Mouse (Mus musculus): ENCODE results near the gene Nhlrc4. TPM values are rescaled to one million over a fixed set of nuclear protein-coding genes. Genes with fewer than 3 reads are reported as not detected.
A peak's percentile ranks its signal among the peaks of the same experiment; 100 is the strongest.

Gene Nhlrc4
- polyA plus RNA-seq, 1 experiment from 2014 or later: 0.38 TPM

- H3K27me3 ChIP-seq (ENCODE audit: control insufficient read depth, insufficient read depth, low read length): peaks cover 29% of the 10 kb centered on the region
Observed at GRCm38 (mm10) chr17:25953161-25953560, 8.4 kb upstream of the Nhlrc4 start.

GRCm38 (mm10) chr17:25951803-25952623 lies 7.3 kb upstream of the Nhlrc4 start, which contains the start of gene A930017K11Rik:
Gene A930017K11Rik, minus strand, starts transcription at chr17:25952565.
- DNase-seq (ENCODE audit: low spot score) (no peak), ATAC-seq (ENCODE audit: insufficient read depth, low FRiP score, low TSS enrichment) (no peak)
- Histone ChIP-seq H3K9me3 (ENCODE audit: control insufficient read depth, low read length) (no peaks in the 10 kb centered on the region), H3K36me3 (ENCODE audit: control insufficient read depth, insufficient read depth, low read length) (no peaks in the 10 kb centered on the region), H3K4me2 (ENCODE audit: low read depth) (peak within 1 kb of the TSS; percentile 37), H3K9ac (ENCODE audit: low read length) (no peak within 1 kb of the TSS), H3K27me3 (ENCODE audit: control insufficient read depth, insufficient read depth, low read length) (peaks cover 29% of the 10 kb centered on the region), H3K4me3 (ENCODE audit: low read depth, low read length) (peak within 1 kb of the TSS; percentile 26), H3K27ac (ENCODE audit: low read depth, low read length) (no peak within 1 kb of the TSS), H3K4me1 (ENCODE audit: control insufficient read depth, insufficient read depth, low read length) (no peaks in the 10 kb centered on the region)
- WGBS: 1% methylated on average over 52 of the region's 58 CpGs

More at GRCm38 (mm10) chr17:25953161-25953560, 8.4 kb upstream of the Nhlrc4 start:
- no peak for DNase-seq (ENCODE audit: low spot score)
- Histone ChIP-seq H3K27ac (ENCODE audit: low read depth, low read length) (no peak overlapping the region), H3K4me2 (ENCODE audit: low read depth) (no peak overlapping the region), H3K4me1 (ENCODE audit: control insufficient read depth, insufficient read depth, low read length) (no peaks in the 10 kb centered on the region), H3K4me3 (ENCODE audit: low read depth, low read length) (no peak overlapping the region), H3K36me3 (ENCODE audit: control insufficient read depth, insufficient read depth, low read length) (no peaks in the 10 kb centered on the region), H3K9ac (ENCODE audit: low read length) (no peak overlapping the region), H3K9me3 (ENCODE audit: control insufficient read depth, low read length) (no peaks in the 10 kb centered on the region)
- no peak for ATAC-seq (ENCODE audit: insufficient read depth, low FRiP score, low TSS enrichment)
- WGBS: 84% methylated on average over 5 of the region's 5 CpGs

GRCm38 (mm10) chr17:25951225-25951802 lies 6.6 kb upstream of the Nhlrc4 start:
- Histone ChIP-seq H3K4me3 (ENCODE audit: low read depth, low read length) (peak overlapping the region; percentile 26), H3K9ac (ENCODE audit: low read length) (no peak overlapping the region; the same call in 1 of the 2 replicates), H3K27me3 (ENCODE audit: control insufficient read depth, insufficient read depth, low read length) (peaks cover 29% of the 10 kb centered on the region), H3K36me3 (ENCODE audit: control insufficient read depth, insufficient read depth, low read length) (no peaks in the 10 kb centered on the region), H3K9me3 (ENCODE audit: control insufficient read depth, low read length) (no peaks in the 10 kb centered on the region), H3K4me1 (ENCODE audit: control insufficient read depth, insufficient read depth, low read length) (no peaks in the 10 kb centered on the region), H3K4me2 (ENCODE audit: low read depth) (peak overlapping the region; percentile 37), H3K27ac (ENCODE audit: low read depth, low read length) (no peak overlapping the region)
- ATAC-seq (ENCODE audit: insufficient read depth, low FRiP score, low TSS enrichment) (no peak), DNase-seq (ENCODE audit: low spot score) (no peak)
- 1% methylated on average over 33 of the region's 33 CpGs for WGBS

- DNase-seq (ENCODE audit: low spot score) (no peak), ATAC-seq (ENCODE audit: insufficient read depth, low FRiP score, low TSS enrichment) (no peak)
- WGBS: 5% methylated on average over 3 of the region's 3 CpGs
- Histone ChIP-seq H3K27me3 (ENCODE audit: control insufficient read depth, insufficient read depth, low read length) (peaks cover 29% of the 10 kb centered on the region), H3K9me3 (ENCODE audit: control insufficient read depth, low read length) (no peaks in the 10 kb centered on the region), H3K27ac (ENCODE audit: low read depth, low read length) (no peak overlapping the region), H3K4me2 (ENCODE audit: low read depth) (no peak overlapping the region), H3K36me3 (ENCODE audit: control insufficient read depth, insufficient read depth, low read length) (no peaks in the 10 kb centered on the region), H3K4me1 (ENCODE audit: control insufficient read depth, insufficient read depth, low read length) (no peaks in the 10 kb centered on the region), H3K4me3 (ENCODE audit: low read depth, low read length) (no peak overlapping the region), H3K9ac (ENCODE audit: low read length) (no peak overlapping the region)
Observed at GRCm38 (mm10) chr17:25950706-25951105, 5.9 kb upstream of the Nhlrc4 start.

- H3K4me3 ChIP-seq (ENCODE audit: low read depth, low read length): no peak overlapping the region
- ATAC-seq (ENCODE audit: insufficient read depth, low FRiP score, low TSS enrichment) (no peak), DNase-seq (ENCODE audit: low spot score) (no peak)
- no peak overlapping the region for H3K4me2 ChIP-seq (ENCODE audit: low read depth)
- peaks cover 29% of the 10 kb centered on the region for H3K27me3 ChIP-seq (ENCODE audit: control insufficient read depth, insufficient read depth, low read length)
- H3K9me3 ChIP-seq (ENCODE audit: control insufficient read depth, low read length): no peaks in the 10 kb centered on the region
- H3K27ac ChIP-seq (ENCODE audit: low read depth, low read length): no peak overlapping the region
- no peaks in the 10 kb centered on the region for H3K36me3 ChIP-seq (ENCODE audit: control insufficient read depth, insufficient read depth, low read length)
- no peaks in the 10 kb centered on the region for H3K4me1 ChIP-seq (ENCODE audit: control insufficient read depth, insufficient read depth, low read length)
- WGBS: 70% methylated on average over 5 of the region's 5 CpGs
- no peak overlapping the region for H3K9ac ChIP-seq (ENCODE audit: low read length)
Observed at GRCm38 (mm10) chr17:25949981-25950380, 5.2 kb upstream of the Nhlrc4 start.

- WGBS: 80% methylated on average over 8 of the region's 8 CpGs
- no peak overlapping the region for H3K4me3 ChIP-seq (ENCODE audit: low read depth, low read length)
- no peak overlapping the region for H3K9ac ChIP-seq (ENCODE audit: low read length)
- peaks cover 27% of the 10 kb centered on the region for H3K27me3 ChIP-seq (ENCODE audit: control insufficient read depth, insufficient read depth, low read length)
- ATAC-seq (ENCODE audit: insufficient read depth, low FRiP score, low TSS enrichment) (no peak), DNase-seq (ENCODE audit: low spot score) (no peak)
- H3K9me3 ChIP-seq (ENCODE audit: control insufficient read depth, low read length): no peaks in the 10 kb centered on the region
- no peaks in the 10 kb centered on the region for H3K4me1 ChIP-seq (ENCODE audit: control insufficient read depth, insufficient read depth, low read length)
- H3K36me3 ChIP-seq (ENCODE audit: control insufficient read depth, insufficient read depth, low read length): no peaks in the 10 kb centered on the region
- no peak overlapping the region for H3K4me2 ChIP-seq (ENCODE audit: low read depth)
- H3K27ac ChIP-seq (ENCODE audit: low read depth, low read length): no peak overlapping the region
Observed at GRCm38 (mm10) chr17:25948051-25948450, 3.3 kb upstream of the Nhlrc4 start.

- 85% methylated on average over 4 of the region's 4 CpGs for WGBS
- no peak for DNase-seq (ENCODE audit: low spot score)
Observed at GRCm38 (mm10) chr17:25947576-25947975, 2.8 kb upstream of the Nhlrc4 start.

GRCm38 (mm10) chr17:25946891-25947290 lies 2.1 kb upstream of the Nhlrc4 start:
- no peaks in the 10 kb centered on the region for H3K4me1 ChIP-seq (ENCODE audit: control insufficient read depth, insufficient read depth, low read length)
- H3K9me3 ChIP-seq (ENCODE audit: control insufficient read depth, low read length): no peaks in the 10 kb centered on the region
- DNase-seq (ENCODE audit: low spot score): no peak
- WGBS: 90% methylated on average over 8 of the region's 8 CpGs
- H3K36me3 ChIP-seq (ENCODE audit: control insufficient read depth, insufficient read depth, low read length): no peaks in the 10 kb centered on the region
- H3K27ac ChIP-seq (ENCODE audit: low read depth, low read length): no peak overlapping the region
- no peak overlapping the region for H3K9ac ChIP-seq (ENCODE audit: low read length)
- H3K4me3 ChIP-seq (ENCODE audit: low read depth, low read length): no peak overlapping the region
- peaks cover 16% of the 10 kb centered on the region for H3K27me3 ChIP-seq (ENCODE audit: control insufficient read depth, insufficient read depth, low read length)
- no peak for ATAC-seq (ENCODE audit: insufficient read depth, low FRiP score, low TSS enrichment)
- H3K4me2 ChIP-seq (ENCODE audit: low read depth): no peak overlapping the region

More at GRCm38 (mm10) chr17:25947576-25947975, 2.8 kb upstream of the Nhlrc4 start:
- ATAC-seq (ENCODE audit: insufficient read depth, low FRiP score, low TSS enrichment): no peak
- peak overlapping the region; percentile 6 for H3K9ac ChIP-seq (ENCODE audit: low read length)
- H3K27me3 ChIP-seq (ENCODE audit: control insufficient read depth, insufficient read depth, low read length): peaks cover 23% of the 10 kb centered on the region
- H3K4me3 ChIP-seq (ENCODE audit: low read depth, low read length): no peak overlapping the region
- H3K4me2 ChIP-seq (ENCODE audit: low read depth): no peak overlapping the region
- no peaks in the 10 kb centered on the region for H3K9me3 ChIP-seq (ENCODE audit: control insufficient read depth, low read length)
- H3K27ac ChIP-seq (ENCODE audit: low read depth, low read length): no peak overlapping the region
- H3K36me3 ChIP-seq (ENCODE audit: control insufficient read depth, insufficient read depth, low read length): no peaks in the 10 kb centered on the region
- H3K4me1 ChIP-seq (ENCODE audit: control insufficient read depth, insufficient read depth, low read length): no peaks in the 10 kb centered on the region

GRCm38 (mm10) chr17:25946349-25946748 lies 1.6 kb upstream of the Nhlrc4 start:
- no peak overlapping the region for H3K4me2 ChIP-seq (ENCODE audit: low read depth)
- H3K36me3 ChIP-seq (ENCODE audit: control insufficient read depth, insufficient read depth, low read length): no peaks in the 10 kb centered on the region
- DNase-seq (ENCODE audit: low spot score): no peak
- no peak overlapping the region for H3K4me3 ChIP-seq (ENCODE audit: low read depth, low read length)
- H3K4me1 ChIP-seq (ENCODE audit: control insufficient read depth, insufficient read depth, low read length): no peaks in the 10 kb centered on the region
- H3K27ac ChIP-seq (ENCODE audit: low read depth, low read length): no peak overlapping the region
- ATAC-seq (ENCODE audit: insufficient read depth, low FRiP score, low TSS enrichment): no peak
- H3K27me3 ChIP-seq (ENCODE audit: control insufficient read depth, insufficient read depth, low read length): peaks cover 10% of the 10 kb centered on the region
- no peak overlapping the region for H3K9ac ChIP-seq (ENCODE audit: low read length)
- no peaks in the 10 kb centered on the region for H3K9me3 ChIP-seq (ENCODE audit: control insufficient read depth, low read length)
- WGBS: 76% methylated on average over 7 of the region's 7 CpGs

Data from neural tube, embryonic 11.5 days (tissue).